Mouse (Mus musculus) splenic B cell, adult 2 months (primary cell): Measurements from ENCODE around the gene Itfg1.
"Not testable (repeated sequence)": the region's sequence is repeated elsewhere in the genome, so short reads cannot be mapped to it uniquely, and the experiment has no call there.

Experiments
- DNase-seq: peaks from one replicate; pipeline ENCODE4 v3.0.0-alpha.2; 2011; ENCODE audit warnings: low read depth, low spot score
- H3K27me3 ChIP-seq: 2 replicates; pipeline ENCODE4 v1.6.1; 2012; ENCODE audit warnings: mild to moderate bottlenecking, low read length, moderate library complexity, mixed read lengths; ENCODE audit not compliant: control insufficient read depth, poor library complexity, insufficient read depth, severe bottlenecking
- H3K36me3 ChIP-seq: 2 replicates; pipeline ENCODE4 v1.6.1; 2012; ENCODE audit warnings: mild to moderate bottlenecking, low read length, moderate library complexity, mixed read lengths; ENCODE audit not compliant: control insufficient read depth, poor library complexity, insufficient read depth, severe bottlenecking

The Itfg1 gene

DNA sequence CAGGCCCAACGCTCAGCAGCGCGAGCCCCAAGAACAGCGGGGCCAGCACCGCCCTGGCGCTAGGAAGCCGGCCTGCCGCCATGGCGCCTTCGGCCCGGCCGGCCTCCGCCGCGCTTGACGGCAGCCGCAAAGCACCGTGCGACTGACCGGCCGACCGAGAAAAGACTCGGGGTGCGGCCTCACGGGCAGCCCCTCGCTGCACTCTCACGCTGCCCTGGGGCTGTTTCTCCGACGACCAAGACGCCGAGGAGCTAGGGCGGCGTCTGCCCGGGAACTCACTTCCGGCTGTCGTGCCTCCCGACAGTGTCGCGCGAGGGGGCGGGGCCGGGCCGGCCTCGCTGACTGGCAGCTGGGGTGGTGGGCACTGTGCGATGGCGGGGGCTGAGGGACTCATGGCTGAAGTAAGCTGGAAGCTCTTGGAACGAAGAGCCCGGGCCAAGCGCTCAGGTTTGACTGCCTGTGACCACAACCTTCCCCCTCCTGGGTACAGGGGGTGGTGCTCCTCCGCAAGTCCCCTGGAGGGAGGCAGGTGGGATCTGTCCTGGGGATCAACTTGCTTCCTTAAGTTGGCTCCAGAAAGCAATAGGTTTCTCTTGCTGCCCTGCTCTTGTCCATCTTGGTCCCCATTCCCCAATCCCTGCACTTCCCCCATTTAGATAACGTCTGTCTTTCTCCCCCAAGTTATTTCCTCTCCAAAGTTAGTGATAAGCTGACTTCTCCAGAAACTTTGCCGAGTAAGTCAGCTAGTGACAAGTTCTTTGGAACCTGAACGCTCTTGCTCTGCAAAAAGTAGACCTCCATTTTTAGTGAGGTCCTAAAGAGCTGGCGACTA lies at the start of gene Itfg1, which contains the start of gene Phkb:
Gene Itfg1 (minus strand): TSS at position 265 of the 832 bp plus-strand sequence.
Gene Phkb (plus strand): TSS at position 303 of the 832 bp plus-strand sequence.
- Histone ChIP-seq H3K36me3 (no peaks in the 10 kb centered on the region), H3K27me3 (no peaks in the 10 kb centered on the region)
- peak; percentile 87 for DNase-seq

DNA sequence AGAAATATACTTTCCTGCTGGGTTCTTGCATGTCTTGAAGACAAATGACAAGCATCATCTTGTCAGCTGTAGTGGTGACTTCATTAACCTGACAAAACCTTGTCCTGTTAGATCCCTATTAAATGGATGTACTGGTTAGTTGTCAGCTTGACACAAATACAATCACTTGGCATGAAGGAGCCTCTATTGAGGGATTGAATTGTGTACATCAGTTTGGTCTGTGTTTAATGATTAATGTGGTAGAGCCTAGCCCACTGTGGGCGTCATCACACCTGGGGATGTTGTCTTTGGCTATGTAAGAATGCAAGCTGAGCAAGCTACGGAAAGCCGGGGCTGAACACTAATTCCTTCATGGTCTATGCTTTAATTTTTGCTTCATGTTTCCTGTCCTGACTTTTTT lies 44.1 kb upstream of the Itfg1 start:
- no peak for DNase-seq
- Histone ChIP-seq H3K27me3 (no peaks in the 10 kb centered on the region), H3K36me3 (peaks cover 6% of the 10 kb centered on the region; the same call in 1 of the 2 replicates)

DNA sequence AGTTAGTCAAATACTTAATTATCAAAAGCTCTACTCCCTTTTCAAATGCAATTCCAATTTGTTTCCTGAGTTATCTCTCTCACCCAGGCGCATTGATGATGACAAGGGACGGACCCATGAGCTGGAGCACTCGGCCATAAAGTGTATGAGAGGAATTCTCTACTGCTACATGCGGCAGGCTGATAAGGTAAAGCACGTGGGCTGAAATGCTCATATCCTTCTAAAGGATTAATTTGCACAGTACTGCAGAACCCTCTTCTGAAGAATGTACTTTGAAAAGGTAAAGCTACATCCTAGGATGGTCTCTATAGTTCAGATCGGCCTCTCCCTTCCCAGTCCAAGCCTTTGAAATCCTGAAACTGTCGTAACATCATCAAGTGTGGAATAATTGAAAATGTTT lies 38.9 kb upstream of the Itfg1 start:
- Histone ChIP-seq H3K36me3 (peaks cover 6% of the 10 kb centered on the region; the same call in 1 of the 2 replicates), H3K27me3 (no peaks in the 10 kb centered on the region)
- no peak for DNase-seq

DNA sequence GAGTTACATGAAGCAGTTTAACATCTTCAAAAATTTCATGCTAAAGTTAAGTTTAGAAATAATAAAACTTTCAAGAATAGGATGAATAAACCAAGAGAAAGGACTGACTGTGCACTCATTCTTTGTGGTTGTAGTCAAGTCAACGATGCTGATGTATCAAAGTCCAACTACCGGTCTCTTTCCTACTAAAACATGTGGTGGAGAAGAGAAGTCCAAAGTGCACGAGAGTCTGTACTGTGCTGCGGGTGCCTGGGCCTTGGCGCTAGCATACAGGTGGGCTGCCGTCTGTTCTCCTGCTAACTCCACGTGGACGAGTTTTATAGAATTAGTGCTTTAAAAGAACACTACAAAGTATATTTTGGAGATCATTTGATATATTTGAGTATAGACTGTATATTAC lies 37.3 kb upstream of the Itfg1 start:
- Histone ChIP-seq H3K27me3 (no peaks in the 10 kb centered on the region), H3K36me3 (peaks cover 6% of the 10 kb centered on the region; the same call in 1 of the 2 replicates)
- no peak for DNase-seq

DNA sequence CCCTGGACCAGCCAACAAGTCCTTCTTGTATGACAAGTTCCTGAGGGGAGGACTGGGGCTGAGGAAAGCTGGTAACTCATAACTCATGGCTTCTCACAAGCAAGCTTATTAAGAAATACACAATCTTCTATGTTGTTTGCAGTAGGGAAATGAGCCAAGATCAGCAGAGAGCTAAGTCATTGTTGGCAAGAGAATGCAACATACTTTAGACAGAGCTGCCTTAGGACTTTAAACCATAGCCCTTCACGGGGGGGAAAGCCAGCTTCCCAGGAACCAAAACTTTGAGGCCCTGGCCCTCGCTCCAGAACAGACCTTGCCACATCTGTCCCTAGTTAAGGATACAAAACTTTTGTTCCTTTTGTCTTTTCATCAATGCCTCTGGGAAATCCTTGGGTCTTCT lies 30.9 kb upstream of the Itfg1 start:
- no peak for DNase-seq
- no peaks in the 10 kb centered on the region for H3K27me3 ChIP-seq
- H3K36me3 ChIP-seq = no peaks in the 10 kb centered on the region

DNA sequence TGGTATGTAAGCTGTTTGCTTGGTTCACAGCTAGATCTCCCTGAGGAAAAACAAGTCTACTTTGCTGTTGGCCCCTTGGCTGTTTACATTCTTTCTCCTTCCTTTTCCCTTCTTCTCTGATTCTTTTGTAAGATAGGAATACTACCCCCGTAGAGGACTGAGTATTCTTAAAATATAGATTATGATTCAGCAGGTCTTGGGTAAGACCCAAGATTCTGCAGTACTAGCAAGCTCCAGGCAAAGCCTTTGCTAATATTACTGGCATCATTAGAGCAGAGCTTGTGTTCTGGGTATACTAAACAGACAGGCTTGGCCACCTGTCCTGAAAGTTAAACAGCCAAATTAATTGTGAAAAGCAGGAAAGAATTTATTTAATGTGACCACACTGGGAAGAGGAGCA lies 21.7 kb upstream of the Itfg1 start:
- no peak for DNase-seq
- Histone ChIP-seq H3K27me3 (no peaks in the 10 kb centered on the region), H3K36me3 (no peaks in the 10 kb centered on the region)

DNA sequence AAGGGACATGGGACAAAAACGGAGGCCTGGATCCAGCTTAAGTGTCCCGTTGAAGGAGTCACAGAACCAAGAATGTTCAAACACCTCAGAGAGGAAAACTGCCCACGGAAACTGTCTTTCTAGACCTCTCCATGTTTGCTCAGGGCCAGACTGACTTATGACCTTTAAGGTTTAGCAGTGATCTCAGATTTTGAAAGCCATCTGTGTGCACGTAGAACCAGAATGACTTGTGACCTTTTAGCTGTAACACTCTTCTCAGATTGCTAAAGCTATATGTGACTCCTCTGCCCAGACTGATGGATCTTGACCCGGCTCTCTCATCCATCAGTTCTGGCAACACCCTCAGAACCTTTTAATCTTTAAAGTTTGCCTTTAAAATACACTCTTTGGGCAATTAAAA lies 19.9 kb upstream of the Itfg1 start:
- no peaks in the 10 kb centered on the region for H3K27me3 ChIP-seq
- no peaks in the 10 kb centered on the region for H3K36me3 ChIP-seq
- DNase-seq = no peak

DNA sequence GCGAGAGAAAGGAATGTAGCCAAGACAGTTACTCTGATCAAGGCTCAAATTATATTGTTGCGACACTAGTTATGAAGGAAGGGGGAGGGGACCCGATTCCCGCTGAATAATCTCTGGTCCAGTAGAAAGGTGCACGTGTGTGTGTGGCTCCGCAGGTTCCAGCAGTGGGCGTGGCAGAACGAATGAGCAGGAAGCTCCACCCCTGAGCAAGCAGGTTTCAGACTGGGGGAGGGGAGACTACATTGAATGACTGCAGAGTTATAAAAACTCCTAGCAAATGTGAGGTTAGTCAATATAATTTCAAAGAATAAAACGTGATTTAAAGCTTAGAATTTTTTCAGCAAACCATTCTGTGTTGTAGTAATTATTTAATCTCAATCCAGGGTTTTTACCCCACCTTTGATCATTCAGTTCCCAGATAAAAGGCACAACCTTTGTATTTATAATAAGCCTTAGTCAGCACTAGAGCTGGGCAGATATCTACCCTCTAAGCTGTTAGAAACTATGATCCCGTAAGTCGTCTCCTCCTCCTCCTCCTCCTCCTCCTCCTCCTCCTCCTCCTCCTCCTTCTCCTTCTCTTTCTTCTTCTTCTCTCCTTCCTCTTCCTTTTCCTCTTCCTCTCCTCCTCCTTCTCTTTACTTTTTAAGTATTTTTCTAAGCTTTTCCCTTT lies 16.6 kb upstream of the Itfg1 start:
- DNase-seq, H3K36me3 ChIP-seq, H3K27me3 ChIP-seq: not testable (repeated sequence)

DNA sequence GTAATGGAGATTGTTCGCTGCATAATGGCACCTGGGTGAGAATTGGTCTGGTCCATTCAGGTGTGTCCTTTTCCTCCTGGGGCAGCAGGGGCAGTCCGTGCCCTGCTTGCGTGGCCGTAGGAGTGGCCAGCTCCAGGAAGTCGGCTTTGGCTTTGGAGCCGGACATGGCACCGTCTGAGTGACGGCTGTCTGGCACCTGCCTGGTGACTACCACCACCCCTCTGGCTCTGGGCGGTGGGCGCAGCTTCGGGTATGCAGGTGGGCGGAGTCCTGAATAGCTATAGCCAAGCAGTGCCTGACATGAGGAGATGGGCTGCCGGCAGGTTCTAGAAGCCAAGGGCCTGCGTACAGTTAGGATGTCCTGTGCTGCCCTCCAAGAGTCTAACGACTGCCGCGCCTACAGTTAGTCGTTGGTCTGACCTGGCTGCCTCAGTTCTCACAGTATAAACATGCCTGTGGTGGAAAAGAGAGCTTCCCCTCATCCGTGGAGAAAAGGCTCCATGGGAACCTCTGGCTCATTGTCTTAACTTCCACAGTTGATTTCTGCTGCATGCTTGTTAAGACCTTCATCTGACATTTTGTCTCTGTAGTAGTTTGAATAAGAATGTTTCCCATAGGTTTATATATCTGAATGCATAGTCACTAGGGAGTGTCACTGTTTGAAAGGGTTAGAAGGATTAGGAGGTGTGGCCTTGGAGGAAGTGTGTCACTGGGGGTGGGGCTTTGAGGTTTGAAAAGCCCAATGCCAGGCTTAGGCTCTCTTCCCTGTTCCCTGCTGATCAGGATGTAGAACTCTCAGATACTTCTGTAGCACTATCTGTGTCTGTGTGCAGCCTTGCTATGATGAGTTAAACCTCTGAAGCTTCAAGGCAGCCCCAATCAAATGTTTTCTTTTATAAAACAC lies 13.8 kb upstream of the Itfg1 start:
- Histone ChIP-seq H3K36me3 (no peaks in the 10 kb centered on the region), H3K27me3 (no peaks in the 10 kb centered on the region)
- peak; percentile 3 for DNase-seq

DNA sequence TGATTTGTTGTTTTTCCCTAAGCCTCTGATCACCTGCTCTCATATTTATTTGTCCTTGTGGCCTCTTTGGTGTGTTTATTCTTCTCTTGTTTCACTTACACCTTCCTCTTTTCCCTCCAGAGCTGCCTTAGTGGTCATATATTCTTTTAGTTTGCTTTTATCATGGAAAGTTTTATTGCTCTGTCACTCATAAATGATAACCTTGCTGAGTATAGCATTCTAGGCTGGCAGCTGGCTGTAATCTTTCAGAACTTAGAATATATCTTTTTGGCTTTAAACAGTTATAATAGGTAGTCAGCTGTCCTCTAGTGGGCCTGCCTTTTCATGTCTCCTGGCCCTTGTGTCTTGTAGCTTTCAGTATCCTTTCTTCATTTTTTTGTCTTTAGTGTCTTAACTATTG lies 5.2 kb upstream of the Itfg1 start:
- Histone ChIP-seq H3K27me3 (no peaks in the 10 kb centered on the region), H3K36me3 (no peaks in the 10 kb centered on the region; the same call in 1 of the 2 replicates)
- no peak for DNase-seq

DNA sequence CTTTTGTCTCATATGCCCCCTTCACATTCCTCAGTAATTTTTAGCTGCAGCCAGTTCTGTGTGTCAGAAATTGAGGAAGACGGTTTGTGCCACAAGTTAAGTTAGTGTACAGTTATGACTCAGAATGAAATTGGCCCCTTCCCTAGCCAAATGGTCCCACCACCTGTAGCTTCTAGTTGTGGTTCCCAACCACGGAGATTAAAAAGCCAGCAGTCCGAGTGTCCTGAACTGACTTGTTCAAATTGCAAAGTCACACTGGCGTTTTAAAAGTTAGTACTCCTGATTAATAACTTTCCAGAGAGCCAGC lies 721 bp upstream of the Itfg1 start:
- no peaks in the 10 kb centered on the region for H3K36me3 ChIP-seq
- peak; percentile 36 for DNase-seq
- no peaks in the 10 kb centered on the region for H3K27me3 ChIP-seq

DNA sequence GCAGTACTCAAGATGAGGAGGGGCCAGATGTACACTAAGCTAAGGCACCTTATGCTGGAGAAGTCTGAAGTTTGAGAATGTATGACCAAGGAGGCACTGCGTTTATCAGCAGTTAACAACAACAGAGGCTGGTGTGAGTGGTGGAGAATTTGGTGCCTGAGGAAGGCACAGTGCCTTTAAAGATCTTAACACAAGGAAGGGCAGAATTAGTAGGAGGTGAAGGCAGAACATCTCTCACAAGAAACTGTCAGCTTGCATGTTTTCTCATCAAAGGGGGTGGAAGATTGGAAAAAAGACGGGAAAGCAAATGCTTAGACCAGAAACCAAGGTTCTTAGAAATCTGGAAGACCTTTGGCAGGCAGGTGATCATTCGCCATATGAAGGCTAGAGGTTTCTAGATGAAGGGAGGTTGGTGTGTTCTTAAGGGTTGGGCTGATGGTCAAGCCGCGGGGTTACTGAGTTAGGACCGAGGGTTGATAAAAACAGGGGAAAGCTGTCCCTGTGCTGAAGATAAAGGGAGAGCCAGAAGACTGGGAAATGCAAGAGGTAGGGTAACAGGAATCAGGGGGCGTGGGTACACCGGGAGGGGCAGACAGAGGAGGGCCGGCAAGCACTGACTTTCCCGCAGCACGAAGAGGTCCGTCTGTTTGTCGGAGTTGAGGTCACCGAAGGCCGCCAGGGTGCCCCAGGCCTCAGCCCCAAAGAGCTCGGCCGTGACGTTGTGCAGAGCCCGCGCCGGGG lies 635 bp downstream of the Itfg1 start:
- Histone ChIP-seq H3K36me3 (no peaks in the 10 kb centered on the region), H3K27me3 (no peaks in the 10 kb centered on the region)
- DNase-seq = peak; percentile 3

DNA sequence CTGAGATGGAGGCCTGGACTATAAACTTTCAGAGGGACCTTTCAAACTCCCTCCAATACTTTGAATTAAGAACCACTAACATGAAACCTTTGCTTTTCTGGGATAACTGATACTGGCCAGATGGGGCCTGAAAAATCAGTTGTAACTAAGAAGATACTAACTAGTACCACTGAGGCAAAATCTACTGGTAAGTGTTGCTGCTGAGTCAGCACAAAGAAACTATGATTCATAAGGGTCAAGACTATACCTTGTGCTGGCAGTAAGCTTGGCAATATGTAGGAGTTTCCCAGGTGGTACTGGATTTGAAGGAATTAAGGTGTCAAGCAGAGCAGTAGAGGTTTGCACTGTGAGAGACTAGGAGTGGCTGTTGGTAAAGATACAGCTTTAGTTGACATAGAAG lies 27.1 kb downstream of the Itfg1 start:
- Histone ChIP-seq H3K36me3 (peaks cover 4% of the 10 kb centered on the region; the same call in 1 of the 2 replicates), H3K27me3 (no peaks in the 10 kb centered on the region)
- no peak for DNase-seq

DNA sequence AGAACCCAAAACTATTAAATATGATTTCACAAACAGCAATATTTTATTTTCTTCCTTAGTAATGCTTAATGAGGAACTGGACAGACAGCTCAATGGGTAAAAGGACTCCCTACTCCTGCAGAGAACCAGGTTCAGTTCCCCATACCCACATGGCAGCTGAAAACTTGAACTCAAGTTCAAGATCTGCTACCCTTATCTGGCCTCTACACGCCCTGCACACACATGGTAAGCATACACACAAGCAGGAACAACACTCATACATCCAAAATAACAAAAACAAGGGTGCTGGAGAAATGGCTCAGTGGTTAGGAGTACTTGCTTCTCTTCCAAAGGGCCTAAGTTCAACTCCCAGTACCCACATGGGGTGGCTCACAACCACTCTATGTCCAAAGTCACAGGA lies 39.3 kb downstream of the Itfg1 start:
- H3K27me3 ChIP-seq = no peaks in the 10 kb centered on the region
- DNase-seq = no peak
- H3K36me3 ChIP-seq = no peaks in the 10 kb centered on the region
